Mouse (Mus musculus) heart, adult 2 months (tissue): ENCODE results near the gene Rgmb. TPM values are rescaled to one million over a fixed set of nuclear protein-coding genes. Genes with fewer than 3 reads are reported as not detected.
A peak's percentile ranks its signal among the peaks of the same experiment; 100 is the strongest.

Experiments
- DNase-seq, 2 experiments: peaks; one replicate each; pipeline ENCODE4 v3.0.0; 2021
- H3K27ac ChIP-seq: fragments of 200-600 bp; 2 replicates; pipeline ENCODE4 v1.8.1; 2022
- H3K27me3 ChIP-seq: fragments of 200-500 bp; 2 replicates; pipeline ENCODE4 v1.6.1; 2012; ENCODE audit warnings: mild to moderate bottlenecking, low read length, inconsistent platforms, mixed read lengths; ENCODE audit not compliant: control insufficient read depth, insufficient read depth
- H3K36me3 ChIP-seq: fragments of 200-500 bp; 2 replicates; pipeline ENCODE4 v1.6.1; 2012; ENCODE audit warnings: low read length, inconsistent platforms; ENCODE audit not compliant: control insufficient read depth, insufficient read depth
- H3K4me1 ChIP-seq: fragments of 200-500 bp; 2 replicates; pipeline ENCODE4 v1.6.1; 2011; ENCODE audit warnings: low read length; ENCODE audit not compliant: control insufficient read depth, insufficient read depth
- H3K4me3 ChIP-seq: fragments of 200-600 bp; 2 replicates; pipeline ENCODE4 v1.8.1; 2022
- H3K79me2 ChIP-seq: fragments of 200-500 bp; replicated peaks from 2 replicates; pipeline ENCODE4 v1.6.1; 2012; ENCODE audit warnings: mild to moderate bottlenecking, inconsistent platforms, low read length, moderate library complexity, mixed read lengths; ENCODE audit not compliant: control insufficient read depth, insufficient read depth
- H3K9ac ChIP-seq: fragments of 200-500 bp; 2 replicates; pipeline ENCODE4 v1.6.1; 2012; ENCODE audit warnings: low read depth, mild to moderate bottlenecking, control low read depth, inconsistent platforms, low read length, mixed read lengths
- CTCF ChIP-seq: fragments of 200-600 bp; IDR thresholded peaks from 2 replicates; pipeline ENCODE4 v1.8.1; 2022; ENCODE audit warnings: antibody characterized with exemption, mild to moderate bottlenecking, moderate library complexity
- EP300 ChIP-seq: fragments of 200-500 bp; IDR thresholded peaks from 2 replicates; pipeline ENCODE4 v1.6.1; 2011; ENCODE audit warnings: low read depth, low read length, control low read depth; ENCODE audit not compliant: insufficient read depth
- POLR2A ChIP-seq: fragments of 200-500 bp; IDR thresholded peaks from 2 replicates; pipeline ENCODE4 v1.6.1; 2011; ENCODE audit warnings: mild to moderate bottlenecking, low read depth, low read length, control low read depth; ENCODE audit not compliant: insufficient read depth
- WGBS: fragments of 180-500 bp; shearing (Covaris S2); methylation state at CpG from one replicate; pipeline ENCODE4 v1.1.7; 2018; 5-methylcytosine and 5-hydroxymethylcytosine counted together
- intact Hi-C: fragments of 180-260 bp; cut with DNase I; formaldehyde crosslinking; loops from one replicate; pipeline ENCODE4 v1.15.1; 2025
- polyA plus RNA-seq: library from polyadenylated mRNA; depleted of rRNA; stranded (reverse); fragments of >200 nt; gene quantifications from 2 replicates; pipeline ENCODE4 v1.2.3, GENCODE M21; 2012
- total RNA-seq, 2 experiments: library from RNA; stranded (reverse); gene quantifications; 2 replicates each; pipeline ENCODE4 v1.2.3; 2021

Rgmb gene
- total and polyA plus RNA-seq, 3 experiments = 17.2 to 25.5 (median 21.7) TPM

DNA sequence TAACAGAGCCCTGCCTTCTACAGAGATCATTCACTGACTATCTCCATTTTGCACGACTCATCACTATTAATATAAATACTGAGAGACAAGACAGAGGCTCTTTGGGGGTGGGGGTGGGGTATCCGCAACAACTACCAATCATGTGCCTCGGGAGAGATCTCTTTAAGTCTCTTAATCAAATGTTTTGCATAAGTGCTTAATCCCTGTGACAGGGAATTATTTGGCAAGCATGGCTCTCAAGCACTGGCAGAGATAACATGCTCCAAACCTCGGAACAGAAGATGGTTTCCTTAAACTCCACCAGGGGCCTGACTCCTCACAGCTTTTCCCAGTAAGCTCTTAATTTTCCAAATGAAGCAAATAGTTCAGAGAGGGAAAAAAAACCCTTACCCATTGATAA lies 22.8 kb downstream of the Rgmb start:
- TF ChIP-seq CTCF (no peak), POLR2A (no peak), EP300 (no peak)
- Histone ChIP-seq H3K36me3 (peaks cover 26% of the 10 kb centered on the region), H3K4me3 (no peak overlapping the region), H3K79me2 (peaks cover 5% of the 10 kb centered on the region; the same call in 1 of the 2 replicates), H3K4me1 (peaks cover 17% of the 10 kb centered on the region), H3K27ac (peak overlapping the region; percentile 43; the same call in 1 of the 2 replicates), H3K9ac (no peak overlapping the region), H3K27me3 (no peaks in the 10 kb centered on the region)
- intact Hi-C loops = no loop called here
- WGBS = 38% methylated on average over 4 of the region's 4 CpGs
- DNase-seq = no peak

DNA sequence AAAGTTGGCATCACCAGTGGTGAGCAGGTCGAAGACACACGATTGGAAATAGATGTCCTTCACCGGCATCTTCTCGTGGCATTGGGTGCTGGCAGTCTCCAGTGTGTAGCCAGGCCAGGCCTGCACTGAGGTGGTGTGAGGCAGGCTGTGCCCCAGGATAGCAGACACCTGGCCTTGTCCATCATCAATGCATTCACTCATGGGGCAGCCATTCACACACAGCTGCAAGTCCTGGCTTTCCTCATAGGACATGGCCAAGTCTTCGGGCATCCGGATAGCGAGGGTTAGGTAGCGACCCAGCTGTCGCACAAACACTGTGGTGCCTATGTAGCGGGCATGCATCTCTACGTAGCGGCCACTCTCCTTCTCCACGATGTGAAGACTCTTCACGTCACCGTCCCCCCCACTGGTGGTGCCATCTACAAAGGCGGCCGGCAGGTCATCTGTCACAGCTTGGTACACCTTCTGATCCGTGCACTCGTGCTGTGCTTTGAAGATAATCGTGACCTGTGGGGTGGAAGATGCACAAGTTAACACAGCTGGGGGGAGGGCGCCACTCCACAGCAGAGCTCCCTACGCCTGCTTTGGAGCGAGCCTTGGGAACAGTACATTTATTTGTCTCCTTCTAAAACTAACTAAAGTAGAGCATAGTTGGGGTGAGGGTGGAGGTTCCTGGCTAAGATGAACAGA lies 23.4 kb downstream of the Rgmb start:
- Histone ChIP-seq H3K27me3 (no peaks in the 10 kb centered on the region), H3K9ac (no peak overlapping the region), H3K36me3 (peaks cover 26% of the 10 kb centered on the region), H3K4me1 (peaks cover 15% of the 10 kb centered on the region), H3K4me3 (no peak overlapping the region), H3K79me2 (peaks cover 5% of the 10 kb centered on the region; the same call in 1 of the 2 replicates), H3K27ac (no peak overlapping the region; the same call in 1 of the 2 replicates)
- TF ChIP-seq CTCF = no peak
- no peak for TF ChIP-seq EP300
- no peak for TF ChIP-seq POLR2A
- no peak for DNase-seq
- intact Hi-C loops = no loop called here
- 87% methylated on average over 23 of the region's 23 CpGs for WGBS

DNA sequence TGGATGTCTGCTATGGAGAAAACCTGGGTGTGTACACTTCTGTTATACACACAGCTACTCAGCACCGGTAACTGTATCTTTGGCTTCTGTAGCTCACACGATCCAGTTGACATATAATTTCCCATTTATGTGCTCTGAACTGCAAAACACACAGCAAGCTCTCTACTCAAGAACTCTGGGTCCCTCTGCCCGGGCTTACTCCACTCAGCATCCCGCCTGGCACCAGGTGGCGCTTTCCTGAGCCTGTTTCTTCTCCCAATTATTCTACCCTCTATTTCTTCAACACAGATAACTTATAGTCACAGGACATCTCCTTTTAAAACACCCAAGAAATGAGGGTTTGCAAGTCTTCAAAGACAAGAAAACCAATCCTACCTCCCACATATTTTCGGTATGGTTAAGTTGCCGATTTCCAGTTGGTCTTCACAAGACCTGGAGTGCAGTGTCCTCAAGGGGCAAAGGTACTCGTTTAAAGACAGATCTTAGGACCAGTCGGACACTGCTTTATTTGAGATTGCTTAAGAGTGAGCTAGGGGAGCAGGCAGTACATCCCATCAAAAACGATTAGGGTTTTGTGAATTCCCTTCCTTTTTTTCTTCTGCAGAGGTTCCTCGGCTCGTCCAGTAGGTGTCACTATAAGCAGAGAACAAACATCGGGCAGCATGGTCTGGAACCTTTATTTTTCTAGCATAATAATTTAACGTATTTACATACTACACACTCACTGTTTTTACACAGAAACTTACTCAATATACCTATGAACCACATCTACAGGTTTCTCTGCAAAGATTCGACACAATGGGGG lies 26.6 kb downstream of the Rgmb start:
- peaks cover 8% of the 10 kb centered on the region for H3K4me1 ChIP-seq
- no peak overlapping the region for H3K27ac ChIP-seq
- no peak overlapping the region for H3K4me3 ChIP-seq
- no peak overlapping the region for H3K9ac ChIP-seq
- no peak for TF ChIP-seq EP300
- peak; percentile 79 for TF ChIP-seq CTCF
- no peak for TF ChIP-seq POLR2A
- DNase-seq = no peak
- H3K79me2 ChIP-seq = peaks cover 2% of the 10 kb centered on the region; the same call in 1 of the 2 replicates
- no peaks in the 10 kb centered on the region for H3K27me3 ChIP-seq
- intact Hi-C loops = loop anchor here (2.0 to 5.0 kb wide), 2 partner anchors 27 to 1098 kb away; partner anchors contain the start of gene Rgmb
- peaks cover 13% of the 10 kb centered on the region for H3K36me3 ChIP-seq
- 43% methylated on average over 15 of the region's 15 CpGs for WGBS

DNA sequence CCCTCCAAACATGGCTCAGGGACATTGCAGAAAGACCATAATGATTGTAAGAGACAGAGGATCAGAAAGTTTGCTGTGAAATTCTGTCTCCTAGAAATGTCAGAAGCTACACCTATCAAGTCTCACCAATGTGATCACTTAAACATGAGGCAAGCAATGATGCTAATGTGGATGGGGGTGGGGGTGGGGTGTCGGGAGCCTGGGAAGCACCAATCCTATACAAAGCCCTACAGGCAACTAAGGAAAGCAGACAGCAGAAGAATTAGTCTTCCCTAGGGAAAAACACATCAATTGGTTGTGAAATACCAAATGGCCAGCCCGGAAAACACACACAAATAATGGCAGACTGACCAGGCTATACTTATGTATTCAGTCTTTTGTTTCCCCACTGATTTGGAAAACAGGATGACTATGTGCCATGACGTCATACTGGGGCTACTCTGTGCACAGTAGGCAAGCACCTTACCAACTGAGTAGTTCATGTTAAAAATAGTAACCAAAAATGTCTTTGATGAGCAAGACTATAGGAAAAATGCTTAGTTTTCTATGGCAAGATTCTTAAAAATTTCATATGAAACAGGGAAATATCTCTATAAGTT lies 31.5 kb downstream of the Rgmb start:
- WGBS = 70% methylated on average over 3 of the region's 3 CpGs
- H3K79me2 ChIP-seq = no peaks in the 10 kb centered on the region
- H3K4me3 ChIP-seq = no peak overlapping the region
- intact Hi-C loops = no loop called here
- TF ChIP-seq CTCF (no peak), POLR2A (no peak), EP300 (no peak)
- DNase-seq = no peak
- H3K36me3 ChIP-seq = no peaks in the 10 kb centered on the region
- no peak overlapping the region for H3K27ac ChIP-seq
- no peaks in the 10 kb centered on the region for H3K4me1 ChIP-seq
- no peaks in the 10 kb centered on the region for H3K27me3 ChIP-seq
- H3K9ac ChIP-seq = no peak overlapping the region

DNA sequence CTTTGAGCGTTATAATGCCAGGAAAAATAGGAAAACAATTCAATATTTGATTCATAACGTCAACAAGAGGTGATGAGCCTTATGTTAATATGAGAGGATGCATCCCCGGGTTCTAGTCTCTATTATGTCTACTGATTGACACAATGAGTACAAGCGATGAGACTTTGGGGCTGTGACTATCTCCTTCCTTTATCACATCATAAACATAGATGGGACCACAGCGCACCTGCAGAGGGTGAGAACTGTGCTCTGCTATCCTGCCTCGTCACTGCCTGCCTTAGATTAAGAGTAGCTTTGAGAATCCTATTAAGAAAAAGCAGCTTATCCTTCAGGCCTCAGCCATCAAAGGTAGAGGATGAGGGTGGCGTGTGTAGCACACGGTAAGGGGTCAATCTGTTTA lies 40.1 kb downstream of the Rgmb start:
- H3K27ac ChIP-seq = no peak overlapping the region
- no peaks in the 10 kb centered on the region for H3K79me2 ChIP-seq
- WGBS = 85% methylated on average over 8 of the region's 8 CpGs
- H3K27me3 ChIP-seq = no peaks in the 10 kb centered on the region; the same call in none of the 2 replicates
- intact Hi-C loops = no loop called here
- H3K4me3 ChIP-seq = no peak overlapping the region
- H3K4me1 ChIP-seq = no peaks in the 10 kb centered on the region
- H3K9ac ChIP-seq = no peak overlapping the region
- DNase-seq = no peak
- H3K36me3 ChIP-seq = no peaks in the 10 kb centered on the region
- TF ChIP-seq EP300 (no peak), CTCF (no peak), POLR2A (no peak)
